Mouse (Mus musculus) C3H10T1/2 (cell line): ENCODE data around the gene Gm37419. TPM values are rescaled to one million over a fixed set of nuclear protein-coding genes. Genes with fewer than 3 reads are reported as not detected.

Source experiments
- polyA plus RNA-seq, 2 experiments: library from polyadenylated mRNA; unstranded; fragments of >200 nt; fragmentation: generic; extraction: Trizol; gene quantifications; one replicate each; pipeline ENCODE4 v1.2.1; 2012; ENCODE audit warnings: missing spikeins in 2 of 2

The Gm37419 gene
- polyA plus RNA-seq: not detected

DNA sequence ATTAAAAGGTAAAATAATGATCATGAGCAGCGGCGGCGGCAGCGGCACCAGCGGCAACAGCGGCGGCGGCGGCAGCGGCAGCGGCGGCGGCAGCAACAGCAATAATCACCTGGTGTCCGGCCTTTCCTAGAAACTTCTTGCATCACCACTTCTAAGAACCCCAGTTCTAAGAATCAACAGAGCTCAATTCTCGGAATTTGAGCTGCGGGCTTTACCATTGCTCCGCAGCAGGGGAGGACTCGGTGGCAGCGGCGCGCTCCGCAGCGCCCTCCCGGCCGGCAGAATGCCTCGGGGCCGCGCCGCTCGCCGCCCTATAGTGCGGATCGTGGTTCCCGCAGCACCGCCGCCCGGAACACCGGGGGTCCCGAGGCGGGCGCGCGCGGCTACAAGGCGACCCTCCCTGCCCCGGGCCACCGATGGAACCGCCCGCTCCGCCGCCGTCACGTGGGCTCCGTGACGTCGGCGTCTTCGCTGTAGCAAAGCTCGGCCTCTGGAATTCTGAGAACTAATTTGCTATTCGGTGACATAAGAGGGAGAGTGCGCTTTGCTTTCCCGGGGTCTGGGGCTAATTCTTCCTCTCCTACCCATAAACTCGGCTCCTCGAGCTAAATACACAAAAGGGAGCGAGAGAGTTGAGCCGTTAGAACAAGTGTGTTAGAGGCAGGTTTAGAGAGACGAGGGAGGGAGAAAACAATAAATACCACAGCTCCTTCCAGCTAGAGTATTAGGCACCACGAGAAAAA, at the start of gene Gm37419, which contains the start of gene Bcl6:
TSS of gene Gm37419 (plus strand) at position 17 of the 743 bp plus-strand sequence.
TSS of gene Bcl6 (minus strand) at position 387 of the 743 bp plus-strand sequence.

Other genes with a start within 250 kb of the Gm37419 start
- not detected for gene Sst, start 97.5 kb upstream of the Gm37419 start, polyA plus RNA-seq
- gene Rtp2, start 56.1 kb upstream of the Gm37419 start, polyA plus RNA-seq: not detected
- 1 to 10 TPM in 1 of 2 experiments, under 1 TPM in 1; 0.53 to 9.6 TPM for gene Bcl6, start 370 bp downstream of the Gm37419 start, polyA plus RNA-seq